In the genomic region with DNA sequence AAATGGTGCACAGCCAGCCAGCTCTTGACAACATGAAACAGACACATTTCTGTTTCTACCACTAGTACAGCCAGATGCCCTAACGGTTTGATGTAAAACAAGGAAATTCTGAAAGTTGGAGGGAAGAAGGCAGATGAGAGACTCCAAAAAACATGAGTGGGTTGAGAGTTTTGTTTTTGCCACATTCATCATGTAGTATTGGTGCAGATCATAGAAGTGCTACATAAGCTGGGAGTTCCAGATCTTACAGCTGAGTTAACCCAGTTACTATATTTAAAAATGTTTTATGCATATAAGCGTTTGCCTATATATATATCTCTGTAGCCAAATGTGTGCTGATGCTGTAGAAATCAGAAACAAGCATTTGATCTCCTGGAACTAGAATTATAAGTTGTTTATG, we compare ENCODE assay signal across 30 mouse cellular contexts. TPM values are rescaled to one million over a fixed set of nuclear protein-coding genes. Genes with fewer than 3 reads are reported as not detected.
"Had no signal": no experiment of that assay in that cellular context is flagged by ENCODE, and none has a peak within 500 bp of the region (broad histone marks: within the 10 kb centered on the region; RNA-seq: fewer than 3 reads in every experiment).

No protein-coding gene starts in this region.

- DNase-seq: forebrain, postnatal 0 days; gastrocnemius, postnatal 14 days; gastrocnemius, postnatal 36 days; heart, adult 18-20 months; heart, postnatal 14 days; heart, postnatal 36 days; kidney, adult 11 months; kidney, adult 2 months; kidney, adult 9 months; kidney, postnatal 25 days; kidney, postnatal 4 days; liver; liver, embryonic 13.5 days had no signal

RNA-seq across cellular contexts. Expression of gene Olfr1367, which starts 26.0 kb away (rescaled TPM):
- polyA plus RNA-seq: forebrain, postnatal 0 days; gonadal fat pad, adult 2 months; heart, embryonic 11.5 days; heart, embryonic 13.5 days; heart, embryonic 15.5 days; heart, postnatal 0 days; hindbrain, embryonic 11.5 days; hindbrain, embryonic 13.5 days; hindbrain, embryonic 15.5 days; hindbrain, postnatal 0 days; intestine, embryonic 14.5 days; intestine, embryonic 16.5 days; kidney, adult 2 months; kidney, embryonic 15.5 days; kidney, postnatal 0 days; limb, embryonic 10.5 days; limb, embryonic 12.5 days; limb, embryonic 14.5 days; liver, embryonic 11.5 days; liver, embryonic 13.5 days had no signal
